Mouse (Mus musculus) cerebellum, postnatal 14 days (tissue): ENCODE data around the gene Pomt1.

Experiments used
- DNase-seq, 2 experiments: peaks; one replicate each; pipeline ENCODE4 v3.0.0; 2021; ENCODE audit warnings: mixed read lengths in 2 of 2

The Pomt1 gene

GRCm38 (mm10) chr2:32235886-32236759, at the start of gene Pomt1:
Gene Pomt1, plus strand, starts transcription at chr2:32236590.
- peak; percentile 92 to 94 for DNase-seq

- DNase-seq: peak; percentile 77 to 87
These were observed 49.3 kb upstream of the Pomt1 start for GRCm38 (mm10) chr2:32187019-32187551.

DNA sequence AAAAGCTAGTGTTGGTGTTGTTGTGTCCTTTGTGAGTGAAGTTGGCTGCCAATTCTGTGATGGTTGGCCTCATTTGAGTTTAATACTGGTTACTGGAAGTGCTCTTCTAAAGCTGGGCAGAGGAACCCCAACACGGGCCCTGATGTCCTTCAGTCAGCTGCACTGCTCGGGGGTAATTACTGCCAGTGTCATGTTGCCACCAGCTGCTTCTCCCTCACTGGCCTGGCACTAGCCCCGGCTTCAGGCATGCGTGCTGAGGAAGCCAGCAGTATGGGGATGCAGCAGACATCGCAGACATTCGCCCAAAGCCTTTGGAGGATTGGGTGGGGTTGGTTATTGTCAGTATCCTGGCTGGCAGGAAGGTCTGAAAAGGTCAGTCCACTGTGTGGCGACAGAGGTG, 48.7 kb upstream of the Pomt1 start:
- DNase-seq: peak; percentile 65 to 73

GRCm38 (mm10) chr2:32189060-32189681, 47.2 kb upstream of the Pomt1 start:
- no peak for DNase-seq

GRCm38 (mm10) chr2:32190620-32191019, 45.8 kb upstream of the Pomt1 start:
- no peak for DNase-seq

GRCm38 (mm10) chr2:32191872-32192507, 44.4 kb upstream of the Pomt1 start:
- peak; percentile 78 to 88 for DNase-seq

GRCm38 (mm10) chr2:32198977-32199376, 37.4 kb upstream of the Pomt1 start:
- no peak for DNase-seq

GRCm38 (mm10) chr2:32200033-32200432, 36.4 kb upstream of the Pomt1 start:
- DNase-seq: peak; percentile 76 to 77

- peak; percentile 60 to 66 for DNase-seq
These were observed 35.7 kb upstream of the Pomt1 start for GRCm38 (mm10) chr2:32200712-32201111.

- DNase-seq: peak; percentile 79 to 83
These were observed 34.9 kb upstream of the Pomt1 start for GRCm38 (mm10) chr2:32201527-32201926.

- DNase-seq: peak; percentile 62
These were observed 32.5 kb upstream of the Pomt1 start for GRCm38 (mm10) chr2:32203853-32204252.

GRCm38 (mm10) chr2:32207682-32208081, 28.7 kb upstream of the Pomt1 start:
- DNase-seq: no peak

- peak in 1 of 2 experiments; percentile 53 for DNase-seq
These were observed 24.7 kb upstream of the Pomt1 start for GRCm38 (mm10) chr2:32211689-32212088.

DNA sequence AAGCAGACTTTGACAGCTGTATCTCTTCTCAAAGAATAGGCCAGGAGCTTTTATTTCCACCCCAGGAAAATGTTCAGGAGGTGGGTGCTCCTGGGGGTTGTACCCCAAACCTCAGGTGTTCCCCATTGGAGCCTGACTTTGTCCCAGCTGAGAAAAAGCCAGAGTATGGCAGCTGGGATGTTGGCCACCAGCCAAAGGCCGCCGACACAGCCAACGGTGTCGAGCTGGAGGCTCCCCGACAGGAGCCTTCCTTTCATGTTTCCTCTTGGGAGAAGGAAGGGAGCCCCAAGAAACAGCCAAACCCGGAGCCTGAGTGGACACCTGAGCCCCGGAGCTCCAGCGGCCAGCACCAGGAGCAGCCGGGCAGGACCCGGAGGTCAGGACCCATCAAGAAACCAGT, 23.4 kb upstream of the Pomt1 start:
- DNase-seq: peak; percentile 47 to 56

GRCm38 (mm10) chr2:32215576-32215975, 20.8 kb upstream of the Pomt1 start:
- DNase-seq: no peak

GRCm38 (mm10) chr2:32216506-32216905, 19.9 kb upstream of the Pomt1 start:
- DNase-seq: no peak

GRCm38 (mm10) chr2:32217656-32218055, 18.7 kb upstream of the Pomt1 start:
- no peak for DNase-seq

- no peak for DNase-seq
These were observed 18.3 kb upstream of the Pomt1 start for GRCm38 (mm10) chr2:32218113-32218512.

DNA sequence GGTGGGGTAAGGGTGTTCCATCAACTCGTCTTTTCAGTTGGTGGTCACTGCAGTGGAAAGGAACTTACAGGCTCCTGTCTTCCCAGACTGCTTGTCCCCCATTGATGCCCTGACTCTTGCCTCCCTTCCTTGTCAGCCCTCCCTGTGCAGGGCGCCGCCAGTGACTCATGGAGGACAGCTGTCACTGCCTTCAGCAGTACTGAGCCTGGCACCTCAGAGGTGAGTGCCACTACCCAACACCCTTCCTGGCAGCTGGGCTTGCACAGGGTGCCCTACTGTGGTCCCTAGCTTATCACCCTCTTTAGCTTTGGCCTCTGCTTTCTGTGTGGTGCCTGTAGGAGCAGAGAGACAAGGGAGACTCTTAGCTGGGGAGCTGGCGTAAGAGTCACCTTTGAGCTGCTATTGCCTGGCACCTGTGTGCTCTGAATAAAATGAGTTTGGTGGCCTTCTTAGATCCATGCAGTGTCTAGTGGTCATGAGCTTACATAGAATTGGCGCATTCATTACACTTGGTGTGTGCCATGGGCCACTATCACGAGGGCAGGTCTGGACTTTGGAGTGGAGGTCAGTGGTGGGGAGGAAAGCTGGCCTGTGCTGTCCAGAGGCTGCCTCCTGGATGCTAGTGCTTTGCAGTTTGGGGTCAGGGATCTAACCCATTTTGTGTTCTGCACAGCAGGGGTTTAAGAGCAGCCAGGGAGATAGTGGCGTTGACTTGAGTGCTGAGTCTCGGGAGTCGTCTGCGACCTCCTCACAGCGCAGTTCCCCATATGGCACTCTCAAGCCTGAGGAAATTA, 17.7 kb upstream of the Pomt1 start:
- DNase-seq: no peak

DNA sequence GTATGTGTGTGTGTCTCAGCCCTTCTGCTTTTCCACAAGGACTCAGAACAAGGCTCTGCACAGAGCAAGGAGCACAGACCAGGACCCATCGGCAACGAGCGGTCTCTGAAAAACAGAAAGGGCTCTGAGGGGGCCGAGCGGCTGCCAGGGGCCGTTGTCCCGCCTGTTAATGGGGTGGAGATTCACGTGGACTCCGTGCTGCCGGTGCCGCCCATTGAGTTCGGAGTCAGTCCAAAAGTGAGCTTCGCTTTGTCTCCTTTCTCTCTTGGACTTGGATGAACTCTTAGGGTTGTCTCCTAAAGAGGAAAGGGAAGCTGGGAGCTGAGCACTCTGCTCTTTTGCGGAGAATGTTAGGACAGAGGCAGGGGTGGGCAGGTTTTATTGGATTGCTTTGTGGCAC, 16.9 kb upstream of the Pomt1 start:
- no peak for DNase-seq

DNA sequence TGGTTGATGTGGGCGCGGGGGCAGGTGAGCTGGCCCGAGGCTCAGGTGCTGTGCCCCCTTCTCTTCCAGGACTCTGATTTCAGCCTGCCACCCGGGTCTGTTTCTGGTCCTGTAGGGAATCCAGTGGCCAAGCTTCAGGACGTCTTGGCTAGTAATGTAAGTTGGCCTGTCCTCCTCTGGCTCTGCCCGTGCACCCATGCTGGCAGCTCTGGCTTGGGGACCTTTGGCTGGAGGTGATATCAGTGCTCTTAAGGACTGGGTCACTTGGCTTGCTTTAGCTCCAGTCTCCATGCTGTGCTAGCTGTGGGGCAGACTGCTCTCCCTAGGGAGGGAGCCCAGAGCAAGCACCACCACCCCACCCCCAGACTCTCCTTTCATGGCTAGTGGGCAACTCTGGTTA, 16.4 kb upstream of the Pomt1 start:
- DNase-seq: no peak

DNA sequence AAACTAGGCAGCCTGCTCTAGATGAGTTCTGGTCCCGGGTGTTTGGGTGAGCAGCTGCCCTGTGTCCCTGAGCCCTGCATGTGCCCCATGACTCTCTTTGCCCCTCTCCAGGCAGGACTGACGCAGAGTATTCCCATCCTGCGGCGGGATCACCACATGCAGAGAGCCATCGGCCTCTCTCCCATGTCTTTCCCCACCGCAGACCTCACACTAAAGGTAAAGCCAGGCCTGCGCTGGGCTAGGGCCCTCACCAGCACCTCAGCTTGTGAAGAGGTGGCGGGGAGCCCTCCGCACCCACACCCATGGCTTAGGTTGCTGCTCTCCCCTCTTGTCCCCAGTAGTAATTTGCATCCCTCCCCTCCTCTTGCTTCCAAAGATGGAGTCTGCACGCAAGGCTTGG, 15.4 kb upstream of the Pomt1 start:
- no peak for DNase-seq

- no peak for DNase-seq
These were observed 14.8 kb upstream of the Pomt1 start for GRCm38 (mm10) chr2:32221577-32221976.
